Mouse (Mus musculus) thymus, adult 2 months (tissue): Measurements from ENCODE around the gene Flna.

Experiments
- CTCF ChIP-seq: fragments of 200-500 bp; IDR thresholded peaks from 2 replicates; pipeline ENCODE4 v1.5.1; 2012; ENCODE audit warnings: mild to moderate bottlenecking, control low read depth, low read length, moderate library complexity, borderline replicate concordance; ENCODE audit not compliant: control insufficient read depth, poor library complexity, insufficient read depth; ENCODE audit errors: extremely low read depth
- POLR2A ChIP-seq: fragments of 200-500 bp; IDR thresholded peaks from 2 replicates; pipeline ENCODE4 v1.6.1; 2012; ENCODE audit warnings: mild to moderate bottlenecking, low read length, control low read depth, moderate library complexity; ENCODE audit not compliant: control insufficient read depth, poor library complexity, insufficient read depth; ENCODE audit errors: extremely low read depth

DNA sequence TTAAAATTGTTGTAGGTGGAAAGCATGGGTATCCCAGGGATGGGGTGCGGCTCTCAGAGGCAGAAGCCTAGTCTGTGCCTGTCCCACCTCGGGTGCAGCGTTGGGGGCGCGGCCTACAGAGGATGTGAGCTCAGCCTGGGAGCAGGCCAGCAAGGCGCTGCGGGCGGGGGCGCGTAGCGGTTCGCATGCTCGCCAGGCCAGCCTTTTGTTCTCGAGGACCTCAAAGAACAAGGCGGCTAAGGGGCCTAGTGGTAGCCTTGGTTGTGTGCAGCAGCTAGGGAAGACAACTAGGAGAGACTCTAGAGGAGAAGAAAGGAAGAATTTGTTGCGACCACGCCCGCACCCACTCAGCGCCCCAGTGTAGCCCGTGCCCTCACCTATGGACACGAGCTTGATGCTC lies 3.9 kb downstream of the Flna start:
- TF ChIP-seq CTCF (no peak), POLR2A (0 out of 2 replicates have a peak, but pooled peaks have one; percentile 32)
